ENCODE assay signal across 12 mouse cellular contexts in the genomic region with DNA sequence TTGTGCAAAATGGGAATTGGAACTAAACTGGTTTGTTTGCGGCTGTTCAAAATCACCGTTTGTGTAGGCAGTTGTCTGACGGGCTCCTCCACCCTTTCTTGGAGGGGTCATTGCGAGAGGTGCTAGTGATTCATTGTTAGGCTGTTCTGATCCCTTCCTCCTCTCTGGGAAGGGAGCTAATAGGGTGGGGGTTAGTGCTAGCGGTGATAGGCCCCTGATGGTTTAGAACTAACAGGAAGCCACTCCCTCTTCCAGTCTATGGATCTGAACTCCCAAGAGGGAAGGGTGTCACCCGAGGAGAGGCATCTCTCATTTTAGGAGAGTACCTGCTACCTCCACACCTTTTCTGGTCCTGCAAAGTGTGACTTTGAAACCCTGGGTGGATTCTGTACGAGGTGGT. TPM values are rescaled to one million over a fixed set of nuclear protein-coding genes. Genes with fewer than 3 reads are reported as not detected.
DNase-seq lines count a peak whose midpoint lies in the region; ATAC-seq lines count a peak whose summit lies in the region.
"Had no signal": no experiment of that assay in that cellular context is flagged by ENCODE, and none has a peak within 500 bp of the region (broad histone marks: within the 10 kb centered on the region; RNA-seq: fewer than 3 reads in every experiment).

No protein-coding gene starts in this region.

- no peaks in the 10 kb centered on the region for H3K36me3 ChIP-seq in kidney, embryonic 16.5 days (ENCODE audit: insufficient read depth, low read length)
- H3K36me3 ChIP-seq in embryonic facial prominence, embryonic 14.5 days (ENCODE audit: control insufficient read depth, insufficient read depth, low read length) = no peaks in the 10 kb centered on the region
- no peaks in the 10 kb centered on the region for H3K36me3 ChIP-seq in hindbrain, embryonic 13.5 days
- no peaks in the 10 kb centered on the region for H3K36me3 ChIP-seq in neural tube, embryonic 15.5 days
- H3K36me3 ChIP-seq: liver, embryonic 15.5 days had no signal

- H3K4me3 ChIP-seq in kidney, embryonic 16.5 days (ENCODE audit: low read length) = 0 out of 2 replicates have a peak overlapping the region, but pooled peaks have one; percentile 47
- H3K4me3 ChIP-seq in embryonic facial prominence, embryonic 14.5 days (ENCODE audit: low read depth, low read length) = peak overlapping the region; percentile 54; the same call in 1 of the 2 replicates
- peak overlapping the region; percentile 50; the same call in 1 of the 2 replicates for H3K4me3 ChIP-seq in hindbrain, embryonic 13.5 days
- H3K4me3 ChIP-seq in neural tube, embryonic 15.5 days (replicated peaks) = peak overlapping the region; percentile 55; the same call in 1 of the 2 replicates
- H3K4me3 ChIP-seq: liver, embryonic 15.5 days; megakaryocyte, embryonic 14.5 days had no signal

- H3K9me3 ChIP-seq in kidney, embryonic 16.5 days (ENCODE audit: low read length) = no peaks in the 10 kb centered on the region
- H3K9me3 ChIP-seq in embryonic facial prominence, embryonic 14.5 days (ENCODE audit: control insufficient read depth, low read length) = no peaks in the 10 kb centered on the region
- H3K9me3 ChIP-seq in hindbrain, embryonic 13.5 days = no peaks in the 10 kb centered on the region
- H3K9me3 ChIP-seq in neural tube, embryonic 15.5 days (replicated peaks) = no peaks in the 10 kb centered on the region
- H3K9me3 ChIP-seq: liver, embryonic 15.5 days; megakaryocyte, embryonic 14.5 days had no signal

- intact Hi-C loops in gastrocnemius, postnatal 14 days (cut with DNase I; ENCODE audit: low total_unique reads) = no loop called here

- no peak overlapping the region for H3K27ac ChIP-seq in kidney, embryonic 16.5 days (ENCODE audit: low read length)
- H3K27ac ChIP-seq in embryonic facial prominence, embryonic 14.5 days (replicated peaks; ENCODE audit: low read depth, low read length) = no peak overlapping the region
- no peak overlapping the region for H3K27ac ChIP-seq in hindbrain, embryonic 13.5 days
- no peak overlapping the region for H3K27ac ChIP-seq in neural tube, embryonic 15.5 days (replicated peaks)
- H3K27ac ChIP-seq: liver, embryonic 15.5 days had no signal

- 19% methylated on average over 7 of the region's 7 CpGs for WGBS in kidney, embryonic 16.5 days
- WGBS in embryonic facial prominence, embryonic 14.5 days = 33% methylated on average over 7 of the region's 7 CpGs
- WGBS in hindbrain, embryonic 13.5 days = 41% methylated on average over 7 of the region's 7 CpGs
- WGBS in neural tube, embryonic 15.5 days = 30% methylated on average over 7 of the region's 7 CpGs

- no peak for ATAC-seq in kidney, embryonic 16.5 days (ENCODE audit: low FRiP score, low TSS enrichment)
- ATAC-seq in embryonic facial prominence, embryonic 14.5 days (ENCODE audit: low read depth) = no peak
- ATAC-seq in hindbrain, embryonic 13.5 days (ENCODE audit: low FRiP score) = no peak
- no peak for ATAC-seq in neural tube, embryonic 15.5 days (ENCODE audit: low FRiP score)

- 0 out of 2 replicates have a peak overlapping the region, but pooled peaks have one; percentile 69 for H3K4me2 ChIP-seq in kidney, embryonic 16.5 days (replicated peaks; ENCODE audit: low read depth, low read length)
- peak overlapping the region; percentile 97 for H3K4me2 ChIP-seq in embryonic facial prominence, embryonic 14.5 days (ENCODE audit: low read depth, low read length)
- H3K4me2 ChIP-seq in hindbrain, embryonic 13.5 days = peak overlapping the region; percentile 79
- H3K4me2 ChIP-seq in neural tube, embryonic 15.5 days = peak overlapping the region; percentile 91
- H3K4me2 ChIP-seq: liver, embryonic 15.5 days had no signal

- H3K9ac ChIP-seq in kidney, embryonic 16.5 days (replicated peaks; ENCODE audit: low read length) = no peak overlapping the region
- no peak overlapping the region for H3K9ac ChIP-seq in embryonic facial prominence, embryonic 14.5 days (ENCODE audit: low read depth, low read length)
- H3K9ac ChIP-seq in hindbrain, embryonic 13.5 days = no peak overlapping the region
- no peak overlapping the region for H3K9ac ChIP-seq in neural tube, embryonic 15.5 days (replicated peaks)
- H3K9ac ChIP-seq: liver, embryonic 15.5 days had no signal

- peaks cover 42% of the 10 kb centered on the region for H3K27me3 ChIP-seq in kidney, embryonic 16.5 days (ENCODE audit: insufficient read depth, low read length)
- peaks cover 35% of the 10 kb centered on the region for H3K27me3 ChIP-seq in embryonic facial prominence, embryonic 14.5 days (replicated peaks; ENCODE audit: control insufficient read depth, insufficient read depth, low read length)
- H3K27me3 ChIP-seq in hindbrain, embryonic 13.5 days = peaks cover 63% of the 10 kb centered on the region
- peaks cover 35% of the 10 kb centered on the region for H3K27me3 ChIP-seq in neural tube, embryonic 15.5 days (replicated peaks)

- peaks cover 7% of the 10 kb centered on the region for H3K4me1 ChIP-seq in kidney, embryonic 16.5 days (ENCODE audit: insufficient read depth, low read length)
- peaks cover 8% of the 10 kb centered on the region; the same call in 1 of the 2 replicates for H3K4me1 ChIP-seq in embryonic facial prominence, embryonic 14.5 days (ENCODE audit: control insufficient read depth, insufficient read depth, low read length)
- H3K4me1 ChIP-seq in hindbrain, embryonic 13.5 days (replicated peaks) = peaks cover 32% of the 10 kb centered on the region
- peaks cover 25% of the 10 kb centered on the region for H3K4me1 ChIP-seq in neural tube, embryonic 15.5 days

- DNase-seq in kidney, adult 8-10 months = no peak
- DNase-seq in embryonic facial prominence, embryonic 14.5 days (ENCODE audit: low spot score) = no peak
- DNase-seq in gastrocnemius, postnatal 14 days = no peak
- no peak for DNase-seq in adrenal gland, postnatal 4 days (ENCODE audit: low spot score in 2 of 2)
- DNase-seq: cerebellum, postnatal 25 days; thymus, postnatal 14 days had no signal

RNA-seq across cellular contexts. Expression of gene Nfe2l3, which starts 1.8 kb away (rescaled TPM):
- polyA plus RNA-seq in kidney, embryonic 16.5 days (2015; fragmentation: Nextera tagmentation; extraction: Ambion mirVana) = 1.7 and 2.1 TPM in 2 replicates
- 4.0 and 4.1 TPM in 2 replicates for polyA plus RNA-seq in embryonic facial prominence, embryonic 14.5 days (2014; fragmentation: Nextera tagmentation; extraction: Ambion mirVana)
- 4.0 and 5.0 TPM in 2 replicates for polyA plus RNA-seq in hindbrain, embryonic 13.5 days (2015; fragmentation: Nextera tagmentation; extraction: Ambion mirVana)
- polyA plus RNA-seq in neural tube, embryonic 15.5 days (2015; fragmentation: Nextera tagmentation; extraction: Ambion mirVana) = 4.2 and 5.9 TPM in 2 replicates
- total RNA-seq in gastrocnemius, postnatal 14 days (2021) = under 1 TPM in 1 of 2 experiments, not detected in 1; 0.08 TPM
- 1 to 10 TPM in 1 of 2 experiments, under 1 TPM in 1; 0.96 to 2.1 TPM for total RNA-seq in adrenal gland, postnatal 4 days (2021)
- total RNA-seq: gastrocnemius, adult 8-10 months had no signal

RNA-seq across cellular contexts. Expression of gene Hnrnpa2b1, which starts 35.4 kb away (rescaled TPM):
- polyA plus RNA-seq in kidney, embryonic 16.5 days (2015; fragmentation: Nextera tagmentation; extraction: Ambion mirVana) = 1,832 and 2,078 TPM in 2 replicates
- polyA plus RNA-seq in embryonic facial prominence, embryonic 14.5 days (2014; fragmentation: Nextera tagmentation; extraction: Ambion mirVana) = 930 and 1,017 TPM in 2 replicates
- 1,784 and 1,810 TPM in 2 replicates for polyA plus RNA-seq in hindbrain, embryonic 13.5 days (2015; fragmentation: Nextera tagmentation; extraction: Ambion mirVana)
- 1,222 and 1,408 TPM in 2 replicates for polyA plus RNA-seq in neural tube, embryonic 15.5 days (2015; fragmentation: Nextera tagmentation; extraction: Ambion mirVana)
- 100 to 1,000 TPM; 255 to 265 TPM for total RNA-seq in gastrocnemius, postnatal 14 days (2021)
- total RNA-seq in adrenal gland, postnatal 4 days (2021) = 100 to 1,000 TPM; 776 to 871 TPM

RNA-seq across cellular contexts. Expression of gene Cbx3, which starts 35.9 kb away (rescaled TPM):
- 421 and 427 TPM in 2 replicates for polyA plus RNA-seq in kidney, embryonic 16.5 days (2015; fragmentation: Nextera tagmentation; extraction: Ambion mirVana)
- polyA plus RNA-seq in embryonic facial prominence, embryonic 14.5 days (2014; fragmentation: Nextera tagmentation; extraction: Ambion mirVana) = 411 and 425 TPM in 2 replicates
- polyA plus RNA-seq in hindbrain, embryonic 13.5 days (2015; fragmentation: Nextera tagmentation; extraction: Ambion mirVana) = 517 TPM in 2 replicates
- polyA plus RNA-seq in neural tube, embryonic 15.5 days (2015; fragmentation: Nextera tagmentation; extraction: Ambion mirVana) = 310 and 354 TPM in 2 replicates
- 10 to 100 TPM; 48.2 to 55.3 TPM for total RNA-seq in gastrocnemius, postnatal 14 days (2021)
- 100 to 1,000 TPM; 172 to 178 TPM for total RNA-seq in adrenal gland, postnatal 4 days (2021)
